Comparison of ENCODE assay signal across 7 mouse cellular contexts in the genomic region with DNA sequence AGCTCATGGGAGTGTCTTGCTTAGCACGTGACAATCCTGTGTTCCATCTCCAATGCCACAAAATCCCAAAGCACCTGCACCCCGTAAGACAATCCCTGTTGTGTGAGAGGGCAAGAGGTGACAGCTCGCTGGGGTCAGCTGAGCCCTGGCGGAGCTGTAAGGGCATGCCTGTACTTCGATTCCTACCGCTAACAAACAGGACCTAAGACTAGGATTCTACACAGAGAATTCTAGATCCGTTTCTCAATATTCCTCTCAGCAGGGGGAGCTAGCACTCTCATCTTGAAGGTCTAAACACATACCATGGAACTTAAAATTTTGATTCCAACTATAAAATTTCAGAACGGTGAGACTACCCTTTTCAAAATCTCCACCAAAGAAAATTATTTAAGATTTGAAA. TPM values are rescaled to one million over a fixed set of nuclear protein-coding genes. Genes with fewer than 3 reads are reported as not detected.
DNase-seq lines count a peak whose midpoint lies in the region; ATAC-seq and TF ChIP-seq lines count a peak whose summit lies in the region.

No protein-coding gene starts in this region.

- intact Hi-C loops in gastrocnemius, postnatal 36 days (cut with DNase I) = loop anchor here (5.0 kb wide), 3 partner anchors 125 to 815 kb away; partner anchors contain the start of gene Hoxa5

- in situ Hi-C loops in CH12.LX (cut with MboI; ENCODE audit: low pct_ligation_motif_present, low pct_unique_long_range_greater_than_20kb, low sequenced_read_pairs) = loop anchor here (25.0 kb wide), 1 partner anchor 210 kb away; the partner anchor contains the start of genes Gm28308, Hoxa3, Hoxa5 and Hoxa6

- dilution Hi-C loops in CH12.LX (cut with MboI; ENCODE audit: extremely low pct_ligation_motif_present, extremely low pct_unique_long_range_greater_than_20kb, low sequenced_read_pairs) = no loop called here

- peak in 1 of 2 experiments; percentile 64; a peak in 2 of 4 replicates for TF ChIP-seq CTCF in CH12.LX (conservative IDR thresholded peaks at IDR 0.05 in 1 of 2, IDR thresholded peaks at IDR 0.05 in 1 of 2; ENCODE audit: low read depth in 2 of 2, low read length in 2 of 2)
- TF ChIP-seq CTCF in stomach, postnatal 0 days (IDR thresholded peaks at IDR 0.05; ENCODE audit: low read depth) = peak; percentile 79

- H3K27me3 ChIP-seq in kidney, embryonic 15.5 days = peaks cover 28% of the 10 kb centered on the region
- H3K27me3 ChIP-seq in CH12.LX (replicated peaks) = no peaks in the 10 kb centered on the region
- H3K27me3 ChIP-seq in stomach, postnatal 0 days (ENCODE audit: control insufficient read depth, insufficient read depth, low read length) = 0 out of 2 replicates have a peak, but pooled peaks cover 3% of the 10 kb centered on the region

- WGBS in kidney, embryonic 15.5 days = 16% methylated on average over 8 of the region's 8 CpGs
- 36% methylated on average over 8 of the region's 8 CpGs for WGBS in stomach, postnatal 0 days

- H3K79me2 ChIP-seq in CH12.LX (replicated peaks; ENCODE audit: control insufficient read depth, extremely low read depth, insufficient read depth, poor library complexity, severe bottlenecking) = no peaks in the 10 kb centered on the region; the same call in 1 of the 2 replicates

- peak; percentile 50 for TF ChIP-seq RAD21 in CH12.LX (IDR thresholded peaks at IDR 0.05; ENCODE audit: low read depth, low read length)

- TF ChIP-seq POLR2A in CH12.LX (IDR thresholded peaks at IDR 0.05; ENCODE audit: low read depth, low read length) = no peak

- no peak overlapping the region for H3K27ac ChIP-seq in kidney, embryonic 15.5 days
- no peak overlapping the region for H3K27ac ChIP-seq in CH12.LX (ENCODE audit: insufficient read depth, low read depth)
- no peak overlapping the region for H3K27ac ChIP-seq in stomach, postnatal 0 days (replicated peaks)

- ATAC-seq in kidney, embryonic 15.5 days (replicated peaks; ENCODE audit: low FRiP score) = no peak
- no peak for ATAC-seq in stomach, postnatal 0 days (ENCODE audit: low FRiP score, low TSS enrichment)

- TF ChIP-seq EP300 in CH12.LX (IDR thresholded peaks at IDR 0.05; ENCODE audit: low read length) = no peak
- TF ChIP-seq EP300 in stomach, postnatal 0 days (optimal IDR thresholded peaks at IDR 0.05) = no peak

- H3K4me1 ChIP-seq in kidney, embryonic 15.5 days = peaks cover 25% of the 10 kb centered on the region
- peaks cover 0 to 6% of the 10 kb centered on the region in 2 experiments; a peak in 1 of 4 replicates for H3K4me1 ChIP-seq in CH12.LX (ENCODE audit: control insufficient read depth in 1 of 2, insufficient read depth in 2 of 2)
- H3K4me1 ChIP-seq in stomach, postnatal 0 days (replicated peaks; ENCODE audit: control insufficient read depth, insufficient read depth) = no peaks in the 10 kb centered on the region

- no peak overlapping the region for H3K9ac ChIP-seq in kidney, embryonic 15.5 days
- H3K9ac ChIP-seq in CH12.LX (ENCODE audit: insufficient read depth, low read depth) = no peak overlapping the region
- H3K9ac ChIP-seq in stomach, postnatal 0 days (ENCODE audit: low read length) = no peak overlapping the region

- H3K9me3 ChIP-seq in kidney, embryonic 15.5 days (replicated peaks) = no peaks in the 10 kb centered on the region
- no peaks in the 10 kb centered on the region for H3K9me3 ChIP-seq in CH12.LX (replicated peaks; ENCODE audit: low read length)
- H3K9me3 ChIP-seq in stomach, postnatal 0 days (ENCODE audit: control insufficient read depth, low read length) = no peaks in the 10 kb centered on the region

- DNase-seq in kidney, adult 11 months = peak; percentile 39
- DNase-seq in CH12.LX (ENCODE audit: extremely low read depth) = no peak
- peak; percentile 59 for DNase-seq in R1 (ENCODE audit: low read depth, low spot score)
- DNase-seq in kidney, postnatal 36 days = peak; percentile 73 to 85
- DNase-seq in stomach, postnatal 0 days (ENCODE audit: low spot score) = no peak
- no peak for DNase-seq in gastrocnemius, postnatal 36 days

- no peak overlapping the region for H3K4me3 ChIP-seq in kidney, embryonic 15.5 days (replicated peaks)
- H3K4me3 ChIP-seq in CH12.LX (replicated peaks in 1 of 3; ENCODE audit: low read depth in 2 of 3, low read length in 2 of 3, poor library complexity in 1 of 3) = no peak overlapping the region
- no peak overlapping the region for H3K4me3 ChIP-seq in stomach, postnatal 0 days (ENCODE audit: low read depth, low read length)

- H3K36me3 ChIP-seq in kidney, embryonic 15.5 days = no peaks in the 10 kb centered on the region
- peaks cover 0 to 20% of the 10 kb centered on the region in 2 experiments for H3K36me3 ChIP-seq in CH12.LX (replicated peaks in 1 of 2; ENCODE audit: control insufficient read depth in 1 of 2, insufficient read depth in 1 of 2, low read length in 1 of 2)
- no peaks in the 10 kb centered on the region for H3K36me3 ChIP-seq in stomach, postnatal 0 days (ENCODE audit: control insufficient read depth, insufficient read depth, low read length)

- H3K4me2 ChIP-seq in kidney, embryonic 15.5 days = no peak overlapping the region
- no peak overlapping the region for H3K4me2 ChIP-seq in CH12.LX (ENCODE audit: insufficient read depth, low read depth, poor library complexity, severe bottlenecking)
- H3K4me2 ChIP-seq in stomach, postnatal 0 days (replicated peaks; ENCODE audit: low read depth) = no peak overlapping the region

TF ChIP-seq in CH12.LX, 34 proteins besides CTCF, POLR2A, EP300 and RAD21:
- TF ChIP-seq MAFK (IDR thresholded peaks at IDR 0.05; ENCODE audit: insufficient replicate concordance, low read length) (no peak), SMC3 (IDR thresholded peaks at IDR 0.05; ENCODE audit: low read depth, low read length) (peak; percentile 51), E2F4 (IDR thresholded peaks at IDR 0.05; ENCODE audit: insufficient replicate concordance, low read depth, low read length) (no peak)

RNA-seq across cellular contexts. Expression of gene Skap2, which starts 9.7 kb away (rescaled TPM):
- 34.5 and 35.0 TPM in 2 replicates for polyA plus RNA-seq in kidney, embryonic 15.5 days (2015; fragmentation: Nextera tagmentation; extraction: Ambion mirVana)
- 25.8 and 30.2 TPM in 2 replicates for total RNA-seq in CH12.LX (2012; rRNA removed)
- total RNA-seq in CH12.LX (2014; rRNA removed) = 51.9 and 61.0 TPM in 2 replicates
- 76.1 and 85.9 TPM in 2 replicates for polyA plus RNA-seq in CH12.LX (2012; ENCODE audit: insufficient read length, low read depth)
- 26.8 and 27.3 TPM in 2 replicates for polyA plus RNA-seq in stomach, postnatal 0 days (2015; fragmentation: Nextera tagmentation; extraction: Ambion mirVana)
- 1 to 10 TPM; 2.1 to 3.6 TPM for total RNA-seq in gastrocnemius, postnatal 36 days (2021)

Comparison
In these comparisons a context has a peak if more than half of its experiments do, and no peak if none do; other contexts are left out.
1. DNase-seq: peak in kidney, adult 11 months (single experiment), R1 (single experiment) and kidney, postnatal 36 days (2 of 2); none in CH12.LX (single experiment), stomach, postnatal 0 days (single experiment) and gastrocnemius, postnatal 36 days (0 of 2).